Mouse (Mus musculus): ENCODE measurements around the gene Galnt2. TPM values are rescaled to one million over a fixed set of nuclear protein-coding genes. Genes with fewer than 3 reads are reported as not detected.

Gene Galnt2
- polyA plus RNA-seq, 1 experiment = 55.5 TPM

DNA sequence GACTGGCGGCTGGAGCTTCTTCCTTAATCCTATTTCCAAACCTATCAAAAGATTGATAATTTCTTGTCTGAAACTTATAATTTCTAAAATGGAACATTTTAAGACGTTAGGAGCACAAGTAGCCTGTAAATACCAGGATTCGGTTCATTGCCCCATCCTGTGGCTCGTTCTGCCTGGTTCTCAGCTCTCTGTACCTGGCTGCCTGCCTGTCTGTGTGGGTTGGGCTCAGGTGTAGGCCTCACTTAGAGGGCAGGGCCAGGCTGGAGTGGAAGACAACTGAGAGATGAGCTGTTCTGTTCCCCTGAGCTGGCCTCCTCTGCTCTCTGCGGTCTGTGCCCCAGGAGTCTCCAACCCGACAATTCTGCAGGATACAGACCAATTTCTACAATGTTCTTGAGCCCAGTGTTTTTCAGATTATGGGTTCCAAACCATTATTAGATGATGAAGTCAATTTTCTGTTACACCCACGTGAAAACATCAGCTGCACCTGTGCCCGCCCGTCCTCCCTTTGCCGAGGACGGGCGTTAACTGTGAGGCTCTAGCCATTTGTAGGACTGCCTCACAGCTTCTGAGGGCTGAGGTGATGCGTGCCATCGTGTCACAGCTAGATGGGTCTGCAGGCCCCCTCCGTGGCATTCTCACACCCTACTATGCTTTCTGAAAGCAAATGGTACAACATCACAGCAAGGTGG, 72.2 kb downstream of the Galnt2 start:
- Histone ChIP-seq H3K36me3 (ENCODE audit: control insufficient read depth, insufficient read depth) (peaks cover 7% of the 10 kb centered on the region), H3K27me3 (ENCODE audit: control insufficient read depth, insufficient read depth, insufficient read length) (no peaks in the 10 kb centered on the region), H3ac (ENCODE audit: control insufficient read depth, insufficient read length, low read depth) (no peak overlapping the region), H3K79me2 (ENCODE audit: control insufficient read depth, insufficient read depth) (peaks cover 50% of the 10 kb centered on the region), H3K4me3 (ENCODE audit: insufficient read depth, poor library complexity, severe bottlenecking) (no peak overlapping the region), H3K79me3 (ENCODE audit: low read depth) (peaks cover 19% of the 10 kb centered on the region)
- TF ChIP-seq CEBPB (IDR thresholded peaks at IDR 0.05; ENCODE audit: low read depth) (no peak), MAX (IDR thresholded peaks at IDR 0.05) (no peak), USF1 (IDR thresholded peaks at IDR 0.05; ENCODE audit: low read depth) (no peak), MYOD1 (IDR thresholded peaks at IDR 0.05; ENCODE audit: control insufficient read depth, insufficient read length, low read depth) (no peak), FOSL1 (IDR thresholded peaks at IDR 0.05; ENCODE audit: insufficient read depth, low read length, poor library complexity, severe bottlenecking) (no peak), CTCF (IDR thresholded peaks at IDR 0.05; ENCODE audit: control insufficient read depth, insufficient read depth, insufficient read length) (no peak), MYOG (IDR thresholded peaks at IDR 0.05; ENCODE audit: control insufficient read depth, extremely low read depth, insufficient read length) (no peak)

DNA sequence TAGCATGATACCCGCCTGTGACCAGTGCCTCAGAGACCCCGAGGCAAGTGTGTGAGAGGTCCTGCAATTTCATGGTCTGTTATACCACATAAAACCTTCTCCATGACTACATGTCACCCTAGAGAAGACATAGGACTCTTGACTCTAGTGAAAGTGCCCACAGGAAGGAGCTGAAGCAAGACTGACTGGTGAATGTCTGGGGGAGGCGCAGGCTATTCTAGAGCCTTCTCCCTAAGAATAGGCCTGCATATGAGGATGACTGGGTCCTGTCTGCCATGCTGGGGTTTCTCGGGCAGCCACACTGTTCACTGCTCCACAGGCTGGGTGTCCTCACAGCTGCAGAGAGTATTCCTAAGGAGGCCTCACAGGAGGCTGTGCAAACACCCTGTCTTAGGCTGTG, 73.0 kb downstream of the Galnt2 start:
- Histone ChIP-seq H3ac (ENCODE audit: control insufficient read depth, insufficient read length, low read depth) (no peak overlapping the region), H3K36me3 (ENCODE audit: control insufficient read depth, insufficient read depth) (peaks cover 12% of the 10 kb centered on the region), H3K79me3 (ENCODE audit: low read depth) (peaks cover 17% of the 10 kb centered on the region), H3K79me2 (ENCODE audit: control insufficient read depth, insufficient read depth) (peaks cover 42% of the 10 kb centered on the region), H3K27me3 (ENCODE audit: control insufficient read depth, insufficient read depth, insufficient read length) (no peaks in the 10 kb centered on the region), H3K4me3 (ENCODE audit: insufficient read depth, poor library complexity, severe bottlenecking) (no peak overlapping the region)
- TF ChIP-seq CEBPB (IDR thresholded peaks at IDR 0.05; ENCODE audit: low read depth) = no peak
- no peak for TF ChIP-seq FOSL1 (IDR thresholded peaks at IDR 0.05; ENCODE audit: insufficient read depth, low read length, poor library complexity, severe bottlenecking)
- no peak for TF ChIP-seq MYOD1 (IDR thresholded peaks at IDR 0.05; ENCODE audit: control insufficient read depth, insufficient read length, low read depth)
- TF ChIP-seq MYOG (IDR thresholded peaks at IDR 0.05; ENCODE audit: control insufficient read depth, extremely low read depth, insufficient read length) = no peak
- TF ChIP-seq MAX (IDR thresholded peaks at IDR 0.05) = no peak
- TF ChIP-seq USF1 (IDR thresholded peaks at IDR 0.05; ENCODE audit: low read depth) = no peak
- no peak for TF ChIP-seq CTCF (IDR thresholded peaks at IDR 0.05; ENCODE audit: control insufficient read depth, insufficient read depth, insufficient read length)

DNA sequence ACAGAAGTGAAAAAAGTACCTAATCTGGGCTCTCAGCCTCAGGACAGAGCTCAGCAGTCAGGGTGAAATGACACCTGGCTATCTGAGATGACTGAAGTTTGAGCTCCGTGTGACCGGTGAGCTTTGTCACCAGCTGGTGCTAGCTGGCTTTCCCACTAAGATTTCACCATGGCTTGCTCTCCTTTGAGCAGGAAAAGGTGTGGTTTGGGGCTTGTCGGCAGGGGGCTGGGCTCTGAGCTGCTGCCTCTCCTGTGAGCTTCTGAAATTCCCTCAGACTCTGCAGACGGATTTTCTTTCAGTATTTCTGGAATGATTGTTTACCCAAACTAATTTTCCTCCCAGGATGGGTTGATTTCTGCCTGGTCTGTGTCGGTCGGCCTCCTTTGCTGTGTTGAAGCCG, 75.4 kb downstream of the Galnt2 start:
- Histone ChIP-seq H3K27me3 (ENCODE audit: control insufficient read depth, insufficient read depth, insufficient read length) (no peaks in the 10 kb centered on the region), H3K4me3 (ENCODE audit: insufficient read depth, poor library complexity, severe bottlenecking) (no peak overlapping the region), H3K36me3 (ENCODE audit: control insufficient read depth, insufficient read depth) (peaks cover 21% of the 10 kb centered on the region), H3K79me2 (ENCODE audit: control insufficient read depth, insufficient read depth) (peaks cover 20% of the 10 kb centered on the region), H3K79me3 (ENCODE audit: low read depth) (peaks cover 9% of the 10 kb centered on the region), H3ac (ENCODE audit: control insufficient read depth, insufficient read length, low read depth) (no peak overlapping the region)
- TF ChIP-seq MAX (IDR thresholded peaks at IDR 0.05) (no peak), MYOG (IDR thresholded peaks at IDR 0.05; ENCODE audit: control insufficient read depth, extremely low read depth, insufficient read length) (no peak), MYOD1 (IDR thresholded peaks at IDR 0.05; ENCODE audit: control insufficient read depth, insufficient read length, low read depth) (no peak), CEBPB (IDR thresholded peaks at IDR 0.05; ENCODE audit: low read depth) (no peak), CTCF (IDR thresholded peaks at IDR 0.05; ENCODE audit: control insufficient read depth, insufficient read depth, insufficient read length) (no peak), USF1 (IDR thresholded peaks at IDR 0.05; ENCODE audit: low read depth) (no peak), FOSL1 (IDR thresholded peaks at IDR 0.05; ENCODE audit: insufficient read depth, low read length, poor library complexity, severe bottlenecking) (no peak)

DNA sequence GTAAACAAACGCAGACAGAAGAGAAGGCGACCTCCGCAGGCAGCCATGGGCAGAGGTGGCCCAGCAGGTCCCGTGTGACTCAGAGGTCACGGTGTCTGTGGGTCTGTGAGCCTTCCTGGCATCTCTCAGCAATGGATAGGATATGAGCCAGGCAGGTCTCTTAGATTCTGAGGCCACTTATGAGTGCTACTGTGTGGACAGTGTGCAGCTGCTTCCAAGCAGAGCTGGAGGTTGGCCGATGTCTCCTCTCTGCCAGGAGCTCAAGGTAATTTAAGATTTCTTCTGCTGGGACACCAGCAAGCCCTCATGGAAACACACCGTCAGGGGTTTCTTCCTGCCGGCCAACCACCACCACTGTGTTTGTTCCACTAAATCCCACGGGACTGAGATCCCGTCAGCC, 76.5 kb downstream of the Galnt2 start:
- no peak for TF ChIP-seq FOSL1 (IDR thresholded peaks at IDR 0.05; ENCODE audit: insufficient read depth, low read length, poor library complexity, severe bottlenecking)
- no peak for TF ChIP-seq MYOG (IDR thresholded peaks at IDR 0.05; ENCODE audit: control insufficient read depth, extremely low read depth, insufficient read length)
- no peak for TF ChIP-seq MYOD1 (IDR thresholded peaks at IDR 0.05; ENCODE audit: control insufficient read depth, insufficient read length, low read depth)
- TF ChIP-seq MAX (IDR thresholded peaks at IDR 0.05) = no peak
- no peak for TF ChIP-seq CTCF (IDR thresholded peaks at IDR 0.05; ENCODE audit: control insufficient read depth, insufficient read depth, insufficient read length)
- no peak for TF ChIP-seq CEBPB (IDR thresholded peaks at IDR 0.05; ENCODE audit: low read depth)
- no peak for TF ChIP-seq USF1 (IDR thresholded peaks at IDR 0.05; ENCODE audit: low read depth)
- H3K4me3 ChIP-seq (ENCODE audit: insufficient read depth, poor library complexity, severe bottlenecking) = no peak overlapping the region
- H3K36me3 ChIP-seq (ENCODE audit: control insufficient read depth, insufficient read depth) = peaks cover 22% of the 10 kb centered on the region
- H3K79me3 ChIP-seq (ENCODE audit: low read depth) = no peaks in the 10 kb centered on the region
- H3K79me2 ChIP-seq (ENCODE audit: control insufficient read depth, insufficient read depth) = peaks cover 11% of the 10 kb centered on the region
- no peak overlapping the region for H3ac ChIP-seq (ENCODE audit: control insufficient read depth, insufficient read length, low read depth)
- H3K27me3 ChIP-seq (ENCODE audit: control insufficient read depth, insufficient read depth, insufficient read length) = no peaks in the 10 kb centered on the region

DNA sequence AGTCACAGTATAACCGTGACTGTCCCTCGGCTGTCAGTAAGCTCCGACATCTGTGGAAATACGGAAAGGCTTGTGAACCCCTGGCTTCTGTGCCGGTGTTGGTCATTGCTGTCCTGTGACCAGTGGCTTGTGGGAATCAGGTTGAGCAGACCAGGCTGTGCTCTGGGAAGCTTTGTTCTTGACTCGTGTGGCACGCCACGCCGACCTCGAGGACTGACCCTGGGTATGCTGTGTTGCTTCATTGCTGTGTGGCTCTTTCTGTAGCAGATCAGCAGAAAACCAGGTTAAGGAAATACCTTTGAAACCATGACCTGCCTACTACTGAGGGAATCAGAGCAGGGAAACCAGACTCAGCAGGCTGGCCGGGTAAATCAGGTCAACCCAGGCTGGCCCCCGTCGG, 79.3 kb downstream of the Galnt2 start:
- Histone ChIP-seq H3K4me3 (ENCODE audit: insufficient read depth, poor library complexity, severe bottlenecking) (no peak overlapping the region), H3K36me3 (ENCODE audit: control insufficient read depth, insufficient read depth) (peaks cover 24% of the 10 kb centered on the region), H3K27me3 (ENCODE audit: control insufficient read depth, insufficient read depth, insufficient read length) (no peaks in the 10 kb centered on the region), H3K79me2 (ENCODE audit: control insufficient read depth, insufficient read depth) (peaks cover 19% of the 10 kb centered on the region), H3K79me3 (ENCODE audit: low read depth) (peaks cover 2% of the 10 kb centered on the region), H3ac (ENCODE audit: control insufficient read depth, insufficient read length, low read depth) (no peak overlapping the region)
- TF ChIP-seq MYOD1 (IDR thresholded peaks at IDR 0.05; ENCODE audit: control insufficient read depth, insufficient read length, low read depth) (no peak), MYOG (IDR thresholded peaks at IDR 0.05; ENCODE audit: control insufficient read depth, extremely low read depth, insufficient read length) (no peak), FOSL1 (IDR thresholded peaks at IDR 0.05; ENCODE audit: insufficient read depth, low read length, poor library complexity, severe bottlenecking) (no peak), MAX (IDR thresholded peaks at IDR 0.05) (no peak), USF1 (IDR thresholded peaks at IDR 0.05; ENCODE audit: low read depth) (no peak), CTCF (IDR thresholded peaks at IDR 0.05; ENCODE audit: control insufficient read depth, insufficient read depth, insufficient read length) (no peak), CEBPB (IDR thresholded peaks at IDR 0.05; ENCODE audit: low read depth) (no peak)

Data from C2C12 (cell line).